Mouse (Mus musculus): ENCODE results near the gene Ptk7. TPM values are rescaled to one million over a fixed set of nuclear protein-coding genes. Genes with fewer than 3 reads are reported as not detected.

Gene Ptk7
- total RNA-seq, 2 experiments from 2014 or later, result 3.3 to 4.1 TPM

GRCm38 (mm10) chr17:46645561-46646321, 16.4 kb upstream of the Ptk7 start, which contains the start of the genes Klc4 and Mrpl2:
TSS of gene Klc4 (minus strand) at chr17:46646022.
TSS of gene Mrpl2 (plus strand) at chr17:46646229.
- DNase-seq (ENCODE audit: low spot score), result peak; percentile 96
- intact Hi-C loops (cut with DNase I), result loop anchor here (2.0 kb wide), 2 partner anchors 67 to 89 kb away; partner anchors contain the start of gene Srf

- DNase-seq (ENCODE audit: low spot score), result no peak
- intact Hi-C loops (cut with DNase I), result loop anchor here (2.0 kb wide), 1 partner anchor 88 kb away; the partner anchor contains the start of gene Srf
Observed at GRCm38 (mm10) chr17:46644916-46645475, 15.7 kb upstream of the Ptk7 start.

- DNase-seq (ENCODE audit: low spot score), result no peak
- intact Hi-C loops (cut with DNase I), result loop anchor here (2.0 kb wide), 1 partner anchor 87 kb away; the partner anchor contains the start of gene Srf
Observed at GRCm38 (mm10) chr17:46644152-46644805, 15.0 kb upstream of the Ptk7 start.

- intact Hi-C loops (cut with DNase I), result no loop called here
Observed at GRCm38 (mm10) chr17:46642060-46642459, 12.8 kb upstream of the Ptk7 start.

GRCm38 (mm10) chr17:46639929-46640328, 10.6 kb upstream of the Ptk7 start:
- intact Hi-C loops (cut with DNase I), result loop anchor here (5.0 kb wide), 1 partner anchor 38 kb away; no protein-coding TSS in a partner anchor
- DNase-seq (ENCODE audit: low spot score), result no peak

More at GRCm38 (mm10) chr17:46642060-46642459, 12.8 kb upstream of the Ptk7 start:
- DNase-seq (ENCODE audit: low spot score), result no peak

GRCm38 (mm10) chr17:46636831-46637523, 7.7 kb upstream of the Ptk7 start:
- no peak for DNase-seq (ENCODE audit: low spot score)
- intact Hi-C loops (cut with DNase I), result loop anchor here (2.0 to 5.0 kb wide), 2 partner anchors 35 to 112 kb away; no protein-coding TSS in a partner anchor

- peak; percentile 55 for DNase-seq (ENCODE audit: low spot score)
- intact Hi-C loops (cut with DNase I), result no loop called here
Observed at GRCm38 (mm10) chr17:46629685-46630441, 559 bp upstream of the Ptk7 start.

GRCm38 (mm10) chr17:46628471-46628790, 873 bp downstream of the Ptk7 start:
- no peak for DNase-seq (ENCODE audit: low spot score)
- intact Hi-C loops (cut with DNase I), result no loop called here

GRCm38 (mm10) chr17:46627409-46627808, 1.9 kb downstream of the Ptk7 start:
- intact Hi-C loops (cut with DNase I), result no loop called here
- DNase-seq (ENCODE audit: low spot score), result no peak

- intact Hi-C loops (cut with DNase I), result no loop called here
- no peak for DNase-seq (ENCODE audit: low spot score)
Observed at GRCm38 (mm10) chr17:46624598-46624997, 4.7 kb downstream of the Ptk7 start.

GRCm38 (mm10) chr17:46623819-46624557, 5.3 kb downstream of the Ptk7 start:
- no peak for DNase-seq (ENCODE audit: low spot score)
- intact Hi-C loops (cut with DNase I), result no loop called here

- intact Hi-C loops (cut with DNase I), result no loop called here
- no peak for DNase-seq (ENCODE audit: low spot score)
Observed at GRCm38 (mm10) chr17:46622269-46622668, 7.0 kb downstream of the Ptk7 start.

GRCm38 (mm10) chr17:46621324-46621723, 8.0 kb downstream of the Ptk7 start:
- intact Hi-C loops (cut with DNase I), result no loop called here
- DNase-seq (ENCODE audit: low spot score), result peak; percentile 18

- intact Hi-C loops (cut with DNase I), result no loop called here
- no peak for DNase-seq (ENCODE audit: low spot score)
Observed at GRCm38 (mm10) chr17:46619683-46620357, 9.5 kb downstream of the Ptk7 start.

GRCm38 (mm10) chr17:46618769-46619682, 10.3 kb downstream of the Ptk7 start:
- intact Hi-C loops (cut with DNase I), result no loop called here
- no peak for DNase-seq (ENCODE audit: low spot score)

GRCm38 (mm10) chr17:46618394-46618768, 10.9 kb downstream of the Ptk7 start:
- no peak for DNase-seq (ENCODE audit: low spot score)
- intact Hi-C loops (cut with DNase I), result no loop called here

- intact Hi-C loops (cut with DNase I), result no loop called here
- no peak for DNase-seq (ENCODE audit: low spot score)
Observed at GRCm38 (mm10) chr17:46617799-46618198, 11.5 kb downstream of the Ptk7 start.

All from heart, postnatal 25 days (tissue).